30 mouse cellular contexts compared by ENCODE assay signal in the genomic region with DNA sequence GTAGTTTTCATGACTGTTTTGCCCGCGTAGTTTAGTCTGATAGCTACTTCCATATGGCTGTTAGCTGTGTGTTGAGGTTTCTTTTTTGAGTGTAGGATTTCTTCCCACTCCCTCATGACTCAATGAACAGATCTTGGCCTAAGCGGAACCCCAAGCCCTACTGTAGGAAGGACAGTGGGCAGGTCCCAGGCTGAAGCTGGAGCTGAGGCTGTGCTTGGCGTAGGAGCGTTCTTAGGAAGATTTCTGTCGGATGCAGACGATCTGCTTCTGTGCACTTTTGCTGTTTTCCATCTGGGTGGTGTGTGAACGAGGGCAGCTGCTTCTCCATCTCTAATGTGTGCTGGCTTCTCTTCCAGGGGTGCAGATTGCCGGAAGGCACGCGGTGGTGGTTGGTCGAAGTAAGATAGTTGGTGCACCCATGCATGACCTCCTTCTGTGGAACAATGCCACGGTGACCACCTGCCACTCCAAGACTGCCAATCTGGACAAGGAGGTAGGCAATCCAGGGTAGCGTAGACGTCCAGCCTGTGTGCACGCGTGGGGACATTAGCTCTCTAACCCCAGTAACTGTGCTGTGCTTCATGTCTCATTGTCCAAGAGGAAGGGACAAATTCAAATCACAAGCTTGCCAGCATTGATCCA. TPM values are rescaled to one million over a fixed set of nuclear protein-coding genes. Genes with fewer than 3 reads are reported as not detected.
DNase-seq lines count a peak whose midpoint lies in the region; ATAC-seq and TF ChIP-seq lines count a peak whose summit lies in the region.
"Had no signal": no experiment of that assay in that cellular context is flagged by ENCODE, and none has a peak within 500 bp of the region (broad histone marks: within the 10 kb centered on the region; RNA-seq: fewer than 3 reads in every experiment).

No protein-coding gene starts in this region.

- peak overlapping the region; percentile 24; the same call in 1 of the 2 replicates for H3K27ac ChIP-seq in heart, embryonic 13.5 days (replicated peaks)
- H3K27ac ChIP-seq in layer of hippocampus, adult 2 months = peak overlapping the region; percentile 61
- H3K27ac ChIP-seq: embryonic facial prominence, embryonic 12.5 days; kidney, postnatal 0 days; limb, embryonic 15.5 days; stomach, embryonic 15.5 days had no signal

- peak overlapping the region; percentile 40; the same call in 1 of the 2 replicates for H3K9ac ChIP-seq in heart, embryonic 13.5 days
- H3K9ac ChIP-seq: embryonic facial prominence, embryonic 12.5 days; heart, embryonic 12.5 days; limb, embryonic 15.5 days; stomach, embryonic 15.5 days had no signal

- H3K4me1 ChIP-seq in heart, embryonic 13.5 days = peaks cover 14% of the 10 kb centered on the region
- H3K4me1 ChIP-seq: embryonic facial prominence, embryonic 12.5 days; stomach, embryonic 15.5 days had no signal

- intact Hi-C loops in heart, postnatal 14 days (cut with DNase I) = no loop called here

- no peak overlapping the region for H3K4me2 ChIP-seq in heart, embryonic 13.5 days
- H3K4me2 ChIP-seq: embryonic facial prominence, embryonic 12.5 days; heart, embryonic 12.5 days; limb, embryonic 15.5 days; stomach, embryonic 15.5 days had no signal

- 82% methylated on average over 17 of the region's 17 CpGs for WGBS in heart, embryonic 13.5 days

- H3K9me3 ChIP-seq in heart, embryonic 13.5 days = no peaks in the 10 kb centered on the region
- H3K9me3 ChIP-seq: embryonic facial prominence, embryonic 12.5 days; heart, embryonic 12.5 days; limb, embryonic 15.5 days; stomach, embryonic 15.5 days had no signal

- H3K4me3 ChIP-seq in heart, embryonic 13.5 days = no peak overlapping the region
- no peak overlapping the region for H3K4me3 ChIP-seq in layer of hippocampus, adult 2 months
- H3K4me3 ChIP-seq: embryonic facial prominence, embryonic 12.5 days; heart, embryonic 12.5 days; limb, embryonic 15.5 days; stomach, embryonic 15.5 days had no signal

- H3K27me3 ChIP-seq in heart, embryonic 13.5 days (replicated peaks) = no peaks in the 10 kb centered on the region
- H3K27me3 ChIP-seq: embryonic facial prominence, embryonic 12.5 days; heart, embryonic 12.5 days; limb, embryonic 15.5 days; stomach, embryonic 15.5 days had no signal

- H3K36me3 ChIP-seq in heart, embryonic 13.5 days = peaks cover 69% of the 10 kb centered on the region

- DNase-seq in cerebellum, postnatal 10 days = peak; percentile 85 to 88
- DNase-seq in cerebellum, adult 8-10 months = no peak
- no peak for DNase-seq in heart, postnatal 14 days
- no peak for DNase-seq in layer of hippocampus, adult 2 months (ENCODE audit: low spot score in 2 of 2)
- DNase-seq in layer of hippocampus, postnatal 36 days = no peak
- peak; percentile 64 for DNase-seq in right cerebral cortex, adult 18-20 months
- DNase-seq in right cerebral cortex, postnatal 36 days (ENCODE audit: low spot score in 2 of 2) = no peak
- DNase-seq: gastrocnemius, postnatal 14 days; heart, adult 11 months; heart, postnatal 36 days; kidney, adult 2 months; lung, postnatal 4 days; right cerebral cortex, postnatal 4 days; thymus, postnatal 25 days had no signal

- ATAC-seq in heart, embryonic 13.5 days (ENCODE audit: extremely low read depth, insufficient number of reproducible peaks, low FRiP score, low TSS enrichment) = no peak
- ATAC-seq: CD4-positive, CD25-positive, alpha-beta regulatory T cell, adult 4 months had no signal

- TF ChIP-seq CTCF in layer of hippocampus, adult 2 months (conservative IDR thresholded peaks at IDR 0.05) = no peak

RNA-seq across cellular contexts. Expression of gene Mthfd1, which starts 27.6 kb away (rescaled TPM):
- polyA plus RNA-seq in heart, embryonic 13.5 days (2015; fragmentation: Nextera tagmentation; extraction: Ambion mirVana) = 40.1 and 41.0 TPM in 2 replicates
- total RNA-seq in heart, postnatal 14 days (2021) = 10 to 100 TPM; 29.4 to 29.7 TPM
- total RNA-seq in layer of hippocampus, adult 2 months (2021) = 10 to 100 TPM; 42.6 to 47.5 TPM
- total RNA-seq in layer of hippocampus, postnatal 36 days (2021) = 10 to 100 TPM; 46.1 to 47.3 TPM

RNA-seq across cellular contexts. Expression of gene Tex21, which starts 36.1 kb away (rescaled TPM):
- 0.22 and 0.35 TPM in 2 replicates for polyA plus RNA-seq in heart, embryonic 13.5 days (2015; fragmentation: Nextera tagmentation; extraction: Ambion mirVana)
- not detected for total RNA-seq in heart, postnatal 14 days (2021)
- not detected for total RNA-seq in layer of hippocampus, adult 2 months (2021)
- not detected for total RNA-seq in layer of hippocampus, postnatal 36 days (2021)
- total RNA-seq: adrenal gland, postnatal 14 days; gastrocnemius, postnatal 14 days; heart, postnatal 36 days; layer of hippocampus, postnatal 10 days; left cerebral cortex, postnatal 36 days had no signal
- polyA plus RNA-seq: CD4-positive, CD25-positive, alpha-beta regulatory T cell, adult 4 months; embryonic facial prominence, embryonic 12.5 days; forebrain, embryonic 14.5 days; large intestine, adult 2 months; limb, embryonic 15.5 days; liver, embryonic 16.5 days; lung, embryonic 16.5 days; midbrain, embryonic 14.5 days; neural tube, embryonic 11.5 days; stomach, embryonic 15.5 days had no signal

RNA-seq across cellular contexts. Expression of gene Akap5, which starts 42.0 kb away (rescaled TPM):
- polyA plus RNA-seq in heart, embryonic 13.5 days (2015; fragmentation: Nextera tagmentation; extraction: Ambion mirVana) = 4.0 and 4.4 TPM in 2 replicates
- 1 to 10 TPM; 2.2 to 3.5 TPM for total RNA-seq in heart, postnatal 14 days (2021)
- total RNA-seq in layer of hippocampus, adult 2 months (2021) = 10 to 100 TPM; 61.5 to 63.0 TPM
- total RNA-seq in layer of hippocampus, postnatal 36 days (2021) = 10 to 100 TPM; 56.5 to 58.3 TPM

Comparison
In these comparisons a context has a peak if more than half of its experiments do, and no peak if none do; other contexts are left out.
1. DNase-seq: peak in cerebellum, postnatal 10 days (2 of 2) and right cerebral cortex, adult 18-20 months (single experiment); none in cerebellum, adult 8-10 months (single experiment), heart, postnatal 14 days (0 of 2), layer of hippocampus, adult 2 months (0 of 2), layer of hippocampus, postnatal 36 days (0 of 2) and right cerebral cortex, postnatal 36 days (0 of 2).
2. RNA of gene Akap5, which starts 42.0 kb away (total RNA-seq): 61.5 to 63.0 TPM in layer of hippocampus, adult 2 months and 56.5 to 58.3 TPM in layer of hippocampus, postnatal 36 days; 2.2 to 3.5 TPM in heart, postnatal 14 days; every median in the first group is over 10 times any median in the second.